Mouse (Mus musculus) brown adipose tissue, adult 24 weeks (tissue): ENCODE data around the gene Cacna1d. TPM values are rescaled to one million over a fixed set of nuclear protein-coding genes. Genes with fewer than 3 reads are reported as not detected.

Source experiments
- H3K27ac ChIP-seq: fragments of 200-500 bp; replicated peaks from 2 replicates; pipeline ENCODE4 v1.5.1; 2012; ENCODE audit warnings: low read depth, mild to moderate bottlenecking, low read length
- H3K4me1 ChIP-seq: fragments of 200-500 bp; 2 replicates; pipeline ENCODE4 v1.6.1; 2012; ENCODE audit warnings: low read length, mixed read lengths; ENCODE audit not compliant: control insufficient read depth, insufficient read depth, insufficient read length
- H3K4me3 ChIP-seq: fragments of 200-500 bp; 2 replicates; pipeline ENCODE4 v1.5.1; 2012; ENCODE audit warnings: low read depth, mild to moderate bottlenecking, low read length, moderate library complexity; ENCODE audit not compliant: insufficient read depth
- polyA plus RNA-seq: library from polyadenylated mRNA; stranded (reverse); fragments of >200 nt; gene quantifications from 2 replicates; pipeline ENCODE4 v1.2.4, GENCODE M21; 2012; ENCODE audit not compliant: missing spikeins, insufficient read depth, insufficient read length

The Cacna1d gene
- polyA plus RNA-seq, 1 experiment: not detected

DNA sequence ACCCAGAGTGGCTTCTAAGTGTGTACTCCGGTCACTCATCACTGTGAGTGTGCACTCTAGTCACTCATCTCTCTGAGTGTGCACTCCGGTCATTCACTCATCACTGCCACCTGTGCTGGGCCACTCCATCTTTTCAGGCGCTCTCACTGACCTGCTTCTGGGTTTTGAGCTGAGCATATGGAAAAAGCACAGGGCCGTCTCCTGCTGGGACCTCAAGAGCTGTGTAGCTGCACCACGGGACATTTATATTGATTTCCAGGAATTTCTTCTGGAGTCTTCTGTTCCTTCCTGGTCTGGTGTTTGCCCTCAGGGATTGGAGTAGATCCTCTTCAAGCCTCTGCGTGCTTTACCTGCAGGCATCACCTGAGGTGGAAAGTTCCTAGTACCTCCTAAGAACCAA is 269.2 kb downstream of the Cacna1d start:
- Histone ChIP-seq H3K27ac (no peak overlapping the region), H3K4me3 (no peak overlapping the region), H3K4me1 (no peaks in the 10 kb centered on the region; the same call in 1 of the 2 replicates)

DNA sequence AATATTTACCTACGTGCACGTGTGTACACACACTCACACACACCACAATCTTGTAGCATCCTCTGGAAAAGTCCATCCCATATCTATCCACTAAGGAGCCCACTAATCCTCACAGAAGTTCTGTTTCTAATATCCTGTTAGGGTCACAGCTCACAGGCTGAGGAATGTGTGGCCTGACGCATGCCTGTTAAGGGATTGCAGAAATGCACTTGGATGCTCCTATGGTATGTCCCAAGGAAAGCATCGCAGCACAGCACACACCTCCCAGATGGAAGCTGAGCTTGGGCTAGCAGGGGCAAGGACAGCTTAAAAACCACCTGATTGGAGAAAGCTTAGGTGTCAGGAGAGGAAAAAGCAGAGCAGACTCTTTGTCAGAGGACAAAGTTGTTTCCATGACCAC is 271.4 kb downstream of the Cacna1d start:
- H3K4me3 ChIP-seq: no peak overlapping the region
- H3K27ac ChIP-seq: no peak overlapping the region
- H3K4me1 ChIP-seq: no peaks in the 10 kb centered on the region; the same call in 1 of the 2 replicates

DNA sequence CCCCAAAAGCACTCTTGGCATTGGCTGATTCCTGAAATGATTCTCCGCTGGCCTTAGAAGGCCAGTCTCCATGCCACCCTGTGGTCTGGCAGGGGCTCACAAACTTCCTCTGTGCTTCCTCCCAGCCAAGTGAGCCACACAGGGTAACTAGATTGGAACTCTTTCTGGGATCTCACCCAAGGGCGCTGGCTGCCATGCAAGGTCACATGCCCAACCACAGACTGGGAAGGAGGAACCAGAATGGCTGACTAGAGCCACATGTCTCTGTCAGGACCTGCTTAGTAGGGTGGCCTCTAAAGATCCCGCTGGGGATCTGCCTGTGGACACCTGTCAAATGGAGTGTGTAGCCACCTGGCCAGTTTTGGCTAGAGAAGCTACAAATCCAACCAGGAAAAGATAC is 273.1 kb downstream of the Cacna1d start:
- H3K4me1 ChIP-seq: no peaks in the 10 kb centered on the region; the same call in 1 of the 2 replicates
- H3K27ac ChIP-seq: no peak overlapping the region
- H3K4me3 ChIP-seq: no peak overlapping the region

DNA sequence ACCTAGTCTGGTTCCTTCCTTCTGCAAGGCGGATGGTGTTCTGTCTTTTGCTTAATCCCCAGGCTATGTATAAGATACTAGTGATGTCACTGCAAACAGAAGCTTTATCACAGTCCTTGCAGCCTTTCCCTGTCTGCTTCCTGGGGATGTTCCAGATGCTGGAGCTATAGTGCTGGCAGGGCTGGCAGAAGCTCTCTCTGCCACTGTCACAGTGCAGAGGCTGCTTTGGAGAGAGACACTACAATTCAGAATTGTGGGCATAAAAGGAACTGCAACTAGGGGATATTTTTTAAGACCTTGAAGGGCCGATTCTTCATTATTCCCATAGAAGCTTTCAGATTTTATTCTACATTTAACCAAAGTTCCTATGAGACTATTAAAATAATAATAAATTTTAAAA is 274.1 kb downstream of the Cacna1d start:
- no peak overlapping the region for H3K27ac ChIP-seq
- no peak overlapping the region for H3K4me3 ChIP-seq
- H3K4me1 ChIP-seq: no peaks in the 10 kb centered on the region; the same call in 1 of the 2 replicates

DNA sequence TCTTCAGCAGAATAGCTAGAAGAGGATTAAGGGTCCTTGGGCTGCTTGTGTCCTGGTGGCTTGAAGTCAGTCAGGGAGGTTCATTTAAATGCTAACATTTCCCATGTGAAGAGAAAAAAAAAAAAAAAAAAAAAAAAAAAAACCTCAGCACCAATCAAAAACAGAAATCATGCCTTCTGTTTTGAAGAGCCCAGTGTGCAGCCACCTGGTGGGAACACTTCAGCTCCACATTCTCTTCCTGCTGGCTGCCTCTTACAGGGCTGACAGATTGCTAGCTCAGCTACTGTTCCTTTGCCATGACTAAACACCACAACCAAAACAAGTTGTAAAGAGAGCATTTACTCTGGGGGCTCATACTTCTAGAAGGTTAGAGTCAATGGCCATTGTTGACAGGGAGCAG is 283.1 kb downstream of the Cacna1d start:
- Histone ChIP-seq H3K4me3 (no peak overlapping the region), H3K27ac (no peak overlapping the region), H3K4me1 (no peaks in the 10 kb centered on the region)

DNA sequence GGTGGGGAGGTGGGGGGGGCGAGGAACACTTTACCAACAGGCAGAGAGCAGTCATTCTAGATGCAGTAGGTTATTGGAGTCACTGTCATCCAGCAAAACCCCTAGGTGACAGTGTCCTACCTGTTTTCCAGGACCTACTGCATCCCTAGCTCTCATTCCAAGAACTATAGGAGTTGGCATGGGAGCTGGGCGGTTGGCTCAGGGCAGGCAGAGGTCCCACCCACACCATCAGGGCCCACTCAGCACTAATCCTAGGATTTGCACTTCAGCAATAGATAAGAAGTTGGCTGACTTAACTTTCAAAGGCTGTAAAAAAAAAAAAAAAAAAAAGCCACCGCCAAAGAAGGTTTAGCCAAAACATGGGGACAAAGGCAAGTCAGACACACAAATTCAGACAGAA is 285.4 kb downstream of the Cacna1d start:
- Histone ChIP-seq H3K27ac (no peak overlapping the region), H3K4me1 (no peaks in the 10 kb centered on the region), H3K4me3 (no peak overlapping the region)

DNA sequence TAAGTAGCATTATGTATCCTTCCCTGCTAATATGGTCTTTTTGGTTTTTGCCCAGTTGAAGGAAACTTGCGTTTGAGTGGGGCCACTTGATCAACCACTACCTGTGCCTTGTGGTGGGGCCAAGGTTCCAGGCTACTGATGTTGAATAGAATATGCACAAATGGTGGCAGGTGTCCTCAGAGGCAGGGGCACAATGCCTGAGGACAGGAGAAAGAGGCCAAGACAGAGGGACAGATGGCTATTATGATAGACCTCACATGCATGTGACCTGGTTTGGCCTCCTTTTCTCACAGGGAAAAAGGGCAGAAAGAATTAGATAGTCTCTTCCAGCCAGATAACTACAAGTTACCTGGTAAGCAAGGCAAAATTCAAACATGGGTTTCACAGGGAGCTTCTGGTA is 286.7 kb downstream of the Cacna1d start:
- H3K4me1 ChIP-seq: no peaks in the 10 kb centered on the region
- H3K4me3 ChIP-seq: no peak overlapping the region
- H3K27ac ChIP-seq: no peak overlapping the region

DNA sequence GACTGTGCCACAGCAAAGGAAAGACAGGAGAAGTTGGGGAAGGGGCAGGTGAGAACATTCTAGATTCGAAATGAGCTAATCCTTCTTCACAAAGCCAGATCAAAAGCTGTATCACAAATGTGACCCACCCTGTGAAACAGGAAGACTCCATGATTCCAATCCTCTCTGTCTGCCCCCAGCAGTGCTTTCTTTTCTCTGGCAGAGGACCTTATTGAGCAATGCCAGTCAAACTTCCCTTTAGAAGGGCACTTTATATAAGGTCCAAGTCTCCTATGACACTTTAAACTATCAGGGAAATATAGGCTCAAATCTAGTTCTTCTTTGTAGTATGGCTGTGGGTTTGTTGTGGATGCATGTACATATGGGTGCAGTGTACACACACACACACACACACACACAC is 290.9 kb downstream of the Cacna1d start:
- Histone ChIP-seq H3K4me1 (no peaks in the 10 kb centered on the region), H3K4me3 (no peak overlapping the region), H3K27ac (no peak overlapping the region)

DNA sequence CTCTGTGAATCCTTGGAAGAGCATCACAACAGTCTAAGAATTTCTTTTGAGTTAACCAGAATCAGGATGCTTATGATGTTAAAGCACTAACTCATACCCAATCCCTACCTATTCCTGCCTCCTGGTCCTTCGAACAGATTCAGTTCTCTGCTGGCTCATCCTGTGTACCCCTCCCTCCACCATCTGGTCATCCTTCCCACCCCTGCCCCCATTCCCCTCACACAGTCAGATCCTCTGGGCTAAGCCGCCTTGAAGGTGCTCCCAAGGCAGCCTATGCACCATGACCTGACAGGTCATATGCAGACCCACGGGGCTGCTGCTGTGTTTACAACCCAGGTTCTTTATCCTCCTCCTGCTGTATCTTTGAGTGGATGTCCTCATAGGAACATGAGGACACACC is 292.4 kb downstream of the Cacna1d start:
- Histone ChIP-seq H3K4me3 (no peak overlapping the region), H3K4me1 (no peaks in the 10 kb centered on the region), H3K27ac (no peak overlapping the region)

DNA sequence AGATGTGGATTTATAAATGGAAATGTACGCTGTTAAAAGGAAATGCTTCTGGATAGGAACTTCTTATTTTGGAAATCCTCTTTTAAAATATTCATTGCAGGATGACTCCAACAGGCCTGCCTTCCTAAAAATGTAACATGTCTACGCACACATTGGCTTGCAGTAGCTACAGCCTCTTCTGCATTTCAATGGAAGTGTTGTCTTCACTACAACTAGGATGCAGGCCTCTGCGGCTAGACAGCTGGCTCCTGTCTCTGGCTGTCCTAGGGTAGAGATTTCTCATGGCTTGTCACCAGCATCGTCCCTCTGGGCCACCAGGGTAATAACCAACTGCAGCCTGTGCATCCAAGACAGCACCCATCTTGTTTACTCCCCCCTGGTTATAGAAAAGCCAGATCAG is 293.1 kb downstream of the Cacna1d start:
- Histone ChIP-seq H3K4me1 (no peaks in the 10 kb centered on the region), H3K4me3 (no peak overlapping the region), H3K27ac (no peak overlapping the region)

DNA sequence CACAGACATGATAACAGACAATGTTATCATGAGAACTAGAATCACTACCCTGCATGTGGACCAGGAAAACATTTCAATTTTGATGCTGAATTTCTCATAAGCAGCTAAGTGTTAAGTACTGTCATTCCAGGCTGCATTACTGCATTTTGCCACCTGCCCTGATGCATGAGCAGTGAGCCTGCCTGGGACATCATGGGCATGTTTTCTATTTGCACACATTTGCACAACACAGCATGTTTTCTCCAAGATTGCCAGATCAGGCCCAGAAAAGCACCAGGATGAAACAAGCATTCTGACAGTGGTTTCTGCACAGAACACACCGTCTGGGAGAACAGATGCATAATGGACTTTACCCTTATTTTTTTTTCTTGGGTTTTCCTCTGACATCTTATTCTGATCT is 294.3 kb downstream of the Cacna1d start:
- no peaks in the 10 kb centered on the region for H3K4me1 ChIP-seq
- no peak overlapping the region for H3K27ac ChIP-seq
- no peak overlapping the region for H3K4me3 ChIP-seq

DNA sequence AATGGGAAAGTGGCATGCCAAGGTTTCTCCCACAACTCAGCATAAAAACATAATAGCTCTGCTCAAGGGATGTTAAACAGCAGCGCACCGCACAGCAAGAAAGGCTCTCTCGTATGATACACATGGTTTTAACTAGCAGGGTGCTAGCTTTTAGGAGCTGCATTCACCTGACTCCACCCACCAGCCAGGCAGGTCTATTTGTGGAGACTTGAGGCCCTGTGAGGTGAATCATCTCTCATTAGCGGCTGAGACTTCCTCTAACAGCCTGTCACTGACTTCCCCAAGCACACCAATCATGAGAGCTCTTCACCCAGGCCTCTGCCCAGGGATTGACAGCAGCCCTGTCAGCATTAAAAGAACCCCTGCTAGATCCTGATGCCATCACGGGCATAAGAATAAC is 295.0 kb downstream of the Cacna1d start:
- H3K4me3 ChIP-seq: no peak overlapping the region
- no peak overlapping the region for H3K27ac ChIP-seq
- H3K4me1 ChIP-seq: no peaks in the 10 kb centered on the region

DNA sequence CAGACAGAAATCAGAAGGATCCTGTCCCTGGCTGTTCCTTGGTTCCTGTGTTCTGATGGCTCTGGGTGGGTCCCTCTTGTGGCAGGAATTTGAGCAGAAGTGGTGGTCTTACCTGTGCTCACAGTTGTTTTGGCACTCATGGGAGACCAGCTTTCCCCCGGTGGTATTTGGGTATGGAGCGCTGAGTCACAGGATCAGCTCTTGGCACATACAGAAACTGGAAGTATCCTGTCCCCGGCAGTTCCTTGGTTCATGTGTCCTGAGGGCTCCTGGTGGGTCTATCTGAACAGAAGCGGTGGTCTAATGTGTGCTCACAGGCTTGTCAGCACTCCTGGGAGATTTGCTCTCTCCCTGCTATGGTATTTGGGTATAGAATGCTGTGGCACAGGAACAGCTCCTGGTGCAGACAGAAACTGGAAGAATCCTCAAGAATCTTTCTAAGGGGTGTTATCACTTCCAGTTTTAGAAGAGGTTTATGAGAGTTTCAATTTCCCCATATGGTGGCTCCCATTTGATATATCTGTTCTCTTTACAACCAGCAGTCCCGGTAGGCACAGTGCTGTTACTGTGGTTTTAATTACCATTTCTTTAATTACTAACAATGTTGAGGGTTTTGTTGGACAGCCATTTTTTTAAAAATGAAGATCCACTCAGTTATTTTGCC is 300.8 kb downstream of the Cacna1d start:
- Histone ChIP-seq H3K4me3 (no peak overlapping the region), H3K4me1 (no peaks in the 10 kb centered on the region), H3K27ac (no peak overlapping the region)

DNA sequence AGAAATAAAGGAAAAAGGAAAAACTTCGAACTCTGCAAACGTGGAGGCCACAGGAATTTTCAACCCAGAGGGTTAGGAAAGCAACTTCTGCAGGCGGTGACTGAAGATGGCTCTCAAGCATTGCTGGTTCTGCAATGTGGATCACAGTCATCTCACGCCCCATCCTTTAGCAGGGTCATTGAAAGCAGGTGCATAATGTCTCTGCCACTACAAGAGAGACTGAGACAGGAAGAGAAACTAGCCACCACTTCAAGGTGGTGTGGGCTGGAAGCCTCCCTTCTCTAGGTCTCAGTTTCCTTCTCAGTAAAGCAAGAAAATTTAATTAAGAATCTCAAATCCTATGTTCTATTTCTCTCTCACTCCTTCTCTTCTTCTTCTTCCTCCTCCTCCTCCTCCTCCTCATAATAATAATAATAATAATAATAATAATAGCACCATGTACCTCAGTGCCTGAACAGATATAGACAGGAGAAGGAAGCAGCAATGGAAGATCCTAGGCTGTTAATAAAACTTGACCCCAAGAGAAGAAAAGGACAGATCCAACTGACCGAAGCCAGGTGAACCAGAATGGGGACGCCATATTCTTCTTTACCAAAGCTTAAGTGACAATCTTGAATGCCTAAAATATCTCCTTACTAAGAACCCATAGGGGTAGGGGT is 305.5 kb downstream of the Cacna1d start:
- no peak overlapping the region for H3K4me3 ChIP-seq
- no peaks in the 10 kb centered on the region for H3K4me1 ChIP-seq
- no peak overlapping the region for H3K27ac ChIP-seq

DNA sequence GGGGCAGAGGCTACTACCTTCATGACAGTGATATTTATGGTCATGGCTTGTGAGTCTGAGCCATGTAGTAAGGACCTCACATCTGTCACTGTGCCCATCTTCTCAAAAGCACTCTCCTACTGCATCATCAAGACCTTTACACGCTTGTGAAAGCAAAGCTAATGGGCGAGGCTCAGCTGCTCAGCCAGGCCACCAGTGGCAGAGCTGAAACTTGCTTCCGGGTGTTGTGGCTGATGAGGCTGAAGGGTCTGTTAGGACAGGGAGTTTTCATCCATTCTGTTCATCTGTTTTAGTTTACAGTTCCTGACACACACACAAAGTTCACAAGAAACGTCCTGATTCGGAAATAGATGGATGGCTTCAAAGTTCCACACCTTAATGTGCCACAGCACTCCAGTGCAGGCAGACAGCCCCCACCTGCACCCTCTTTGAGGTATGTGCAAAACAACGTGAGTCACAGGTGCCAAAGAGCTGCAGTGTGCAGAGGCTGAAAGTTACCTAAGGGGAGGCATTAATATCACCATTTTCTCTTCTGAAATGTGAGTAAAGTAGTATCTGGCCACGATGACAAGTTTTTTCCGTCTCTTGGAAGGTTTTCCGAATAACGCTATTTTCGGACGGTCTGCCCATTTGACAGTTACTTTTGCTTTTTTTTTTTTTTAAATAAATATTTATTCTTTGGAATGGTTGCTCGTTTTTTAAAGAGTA is 306.7 kb downstream of the Cacna1d start:
- Histone ChIP-seq H3K27ac (no peak overlapping the region), H3K4me3 (no peak overlapping the region), H3K4me1 (no peaks in the 10 kb centered on the region)

DNA sequence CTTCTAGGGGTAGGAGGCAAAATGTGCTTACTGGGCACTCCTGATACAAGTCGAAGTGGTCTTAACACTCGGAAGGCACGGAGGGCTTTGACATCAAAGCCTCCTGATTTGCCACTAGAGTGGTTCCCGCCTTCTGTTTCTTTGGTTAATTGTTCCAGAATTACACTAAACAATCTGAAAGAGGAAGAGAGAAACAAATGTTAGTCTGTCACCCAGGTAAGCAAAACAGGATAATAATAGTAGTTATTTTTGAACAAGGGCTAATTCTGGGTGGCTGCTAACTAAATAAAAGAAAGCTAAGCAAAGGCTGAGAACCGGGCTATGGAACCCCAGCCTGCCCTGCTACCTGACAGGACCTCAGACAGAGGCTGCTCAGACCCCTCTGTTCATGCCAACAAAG is 307.2 kb downstream of the Cacna1d start:
- no peaks in the 10 kb centered on the region for H3K4me1 ChIP-seq
- H3K27ac ChIP-seq: no peak overlapping the region
- no peak overlapping the region for H3K4me3 ChIP-seq
